Mouse (Mus musculus) retina, embryonic 14.5 days (tissue): Measurements from ENCODE around the gene Ldlr.
"Not testable (repeated sequence)": the region's sequence is repeated elsewhere in the genome, so short reads cannot be mapped to it uniquely, and the experiment has no call there.

Experiments
- DNase-seq: peaks from one replicate; pipeline ENCODE4 v3.0.0-alpha.2; 2015; ENCODE audit warnings: low spot score

Gene Ldlr

DNA sequence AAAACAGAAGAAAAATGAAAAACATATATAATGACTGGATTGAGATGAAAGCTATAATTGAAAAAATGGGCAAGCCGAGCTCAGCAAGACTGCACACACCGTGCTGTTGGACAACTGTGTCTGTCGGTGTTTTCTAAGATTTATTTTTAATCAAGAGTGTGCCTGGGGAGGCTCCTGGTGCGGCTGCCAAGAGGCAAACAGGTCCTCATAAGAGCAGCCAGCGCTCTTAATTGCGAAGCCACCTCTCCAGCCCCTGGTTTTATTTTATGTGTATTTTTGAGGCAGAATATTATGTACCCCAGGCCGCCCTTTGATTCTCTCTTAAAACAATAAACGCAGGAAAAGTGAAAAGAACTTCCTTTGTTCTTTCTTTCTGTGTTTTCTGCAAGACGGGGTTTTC, 65.0 kb downstream of the Ldlr start:
- DNase-seq, result no peak

DNA sequence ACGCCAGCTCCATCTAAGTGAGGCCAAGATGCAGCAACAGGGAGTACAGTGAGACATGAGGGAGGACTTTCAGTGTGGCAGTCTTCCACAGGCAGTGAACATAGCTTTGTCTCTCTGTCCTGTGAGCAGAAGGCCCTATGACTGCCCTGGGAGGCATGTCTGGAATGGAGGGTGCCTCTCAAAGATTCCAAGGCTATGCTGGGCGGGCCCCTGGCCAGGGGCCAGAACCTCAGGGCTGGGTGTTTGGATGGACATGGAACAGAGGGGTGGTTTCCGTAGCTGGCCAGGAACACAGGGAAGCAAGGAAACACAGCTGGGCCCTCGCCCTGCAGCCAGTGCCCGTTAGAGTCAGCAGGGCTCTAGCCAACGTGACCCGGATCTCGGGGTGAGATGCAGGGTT, 68.6 kb downstream of the Ldlr start:
- DNase-seq, result no peak

DNA sequence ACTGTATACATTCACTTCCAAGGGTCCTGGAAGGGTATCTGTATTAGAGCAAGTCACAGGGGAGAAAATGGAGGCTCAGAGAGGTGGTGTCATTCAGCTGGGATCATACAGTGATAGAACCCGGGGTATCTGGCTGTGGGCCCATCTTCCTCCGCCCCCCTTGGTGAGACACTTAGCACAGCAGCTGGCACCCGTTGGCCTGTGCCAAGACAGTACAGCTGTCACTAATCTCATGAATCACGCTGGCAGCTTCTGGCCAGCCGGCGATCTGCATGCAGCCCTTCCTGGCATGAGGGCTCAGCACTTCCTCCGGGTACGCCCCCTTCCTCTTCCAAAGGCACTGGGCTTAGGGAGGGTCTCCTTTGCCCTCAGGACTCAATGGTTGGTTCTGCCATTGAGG, 69.4 kb downstream of the Ldlr start:
- DNase-seq, result no peak

DNA sequence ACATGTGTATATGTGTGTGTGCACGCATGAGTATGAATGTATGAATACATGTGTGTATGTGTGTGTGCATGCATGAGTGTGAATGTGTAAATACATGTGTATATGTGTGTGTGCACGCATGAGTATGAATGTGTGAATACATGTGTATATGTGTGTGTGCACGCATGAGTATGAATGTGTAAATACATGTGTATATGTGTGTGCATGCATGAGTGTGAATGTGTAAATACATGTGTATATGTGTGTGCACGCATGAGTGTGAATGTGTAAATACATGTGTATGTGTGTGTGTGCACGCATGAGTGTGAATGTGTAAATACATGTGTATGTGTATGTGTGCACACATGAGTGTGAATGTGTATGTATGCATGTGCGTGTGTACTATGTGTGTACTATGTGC, 70.2 kb downstream of the Ldlr start:
- DNase-seq, result not testable (repeated sequence)

GRCm38 (mm10) chr9:21794344-21794834, 71.1 kb downstream of the Ldlr start:
- no peak for DNase-seq

- DNase-seq, result no peak
Measured at GRCm38 (mm10) chr9:21794925-21795324, 71.6 kb downstream of the Ldlr start.

DNA sequence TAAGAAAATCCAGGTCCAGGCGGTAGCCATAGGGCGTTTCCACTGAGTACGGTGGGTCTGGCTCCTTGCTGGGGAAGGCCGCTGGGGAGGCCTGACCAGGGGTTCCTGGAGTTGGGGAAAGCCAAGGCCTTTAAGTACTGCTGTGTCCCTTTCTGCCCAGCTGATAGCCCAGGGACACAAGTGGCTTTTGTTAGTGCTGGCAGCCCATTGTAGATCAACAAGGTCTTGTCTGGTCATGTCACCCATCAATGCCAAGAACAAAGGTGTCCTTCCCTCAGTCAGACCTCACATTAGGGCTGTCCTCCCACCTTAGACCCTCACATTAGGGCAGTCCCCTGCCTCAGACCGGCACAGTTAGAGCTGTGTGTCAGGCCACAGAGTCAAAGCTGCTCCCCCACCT, 72.3 kb downstream of the Ldlr start:
- no peak for DNase-seq

DNA sequence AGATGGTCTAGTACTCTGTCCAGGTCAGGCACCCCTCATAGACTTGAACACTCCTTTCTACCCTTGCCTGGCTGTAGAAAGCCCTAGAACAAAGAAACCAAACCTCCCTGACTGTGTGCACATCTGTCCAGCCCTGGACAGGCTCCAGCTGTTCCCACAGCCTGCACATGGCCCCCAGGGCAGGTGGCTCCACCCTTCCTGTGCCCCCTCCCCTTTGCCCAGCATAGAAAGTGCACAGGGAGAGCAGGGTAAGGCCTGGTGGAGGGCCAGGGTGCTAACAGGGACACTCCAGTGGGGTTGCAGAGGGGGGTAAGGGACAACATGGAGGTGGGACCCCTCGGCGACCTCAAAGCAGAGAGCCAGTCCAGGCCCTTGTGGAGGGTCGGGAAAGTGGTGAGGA, 73.0 kb downstream of the Ldlr start:
- DNase-seq, result no peak

GRCm38 (mm10) chr9:21796919-21797318, 73.6 kb downstream of the Ldlr start:
- no peak for DNase-seq

- DNase-seq, result peak; percentile 64
Measured at GRCm38 (mm10) chr9:21797921-21798344, 74.7 kb downstream of the Ldlr start.

DNA sequence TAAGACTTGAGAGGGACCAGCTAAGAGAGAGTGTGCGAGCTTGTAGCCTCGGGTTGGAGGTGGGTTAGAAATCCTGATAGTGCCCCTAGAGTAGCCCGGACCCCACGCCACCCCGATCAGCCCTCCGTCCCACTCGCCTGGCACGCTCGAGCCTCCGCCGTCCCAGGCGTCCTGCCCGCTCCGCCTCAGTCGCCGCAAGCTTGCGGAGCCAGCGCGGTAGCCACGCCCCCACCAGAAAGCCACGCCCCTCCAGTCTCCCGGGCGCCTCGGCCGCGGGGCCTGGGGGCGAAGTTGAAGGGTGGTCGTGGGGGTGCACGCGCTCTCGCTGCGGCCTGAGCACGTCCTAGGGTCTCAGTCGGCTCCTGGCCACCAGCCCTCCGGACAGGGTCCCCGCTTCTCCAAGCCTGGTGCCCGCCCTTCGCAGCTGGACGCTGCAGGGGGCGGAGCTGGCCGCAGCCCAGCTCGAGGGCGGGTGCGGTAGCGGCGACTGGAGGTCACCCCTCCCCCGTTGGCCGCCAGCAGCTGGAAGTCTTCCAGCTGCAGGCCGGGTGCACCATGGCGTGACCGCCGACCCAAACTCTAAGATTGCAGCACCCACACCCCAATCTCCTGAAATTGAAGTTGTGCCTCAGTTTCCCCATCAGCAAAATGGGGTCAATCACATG, 75.2 kb downstream of the Ldlr start, which contains the start of gene Kank2:
Gene Kank2 (minus strand): TSS at position 400 of the 665 bp plus-strand sequence.
- DNase-seq, result peak; percentile 84

GRCm38 (mm10) chr9:21799010-21799350, 75.7 kb downstream of the Ldlr start:
- DNase-seq, result no peak
